Mouse (Mus musculus): ENCODE measurements around the gene Lgals4.
"Not testable (repeated sequence)": the region's sequence is repeated elsewhere in the genome, so short reads cannot be mapped to it uniquely, and the experiment has no call there.

The Lgals4 gene

DNA sequence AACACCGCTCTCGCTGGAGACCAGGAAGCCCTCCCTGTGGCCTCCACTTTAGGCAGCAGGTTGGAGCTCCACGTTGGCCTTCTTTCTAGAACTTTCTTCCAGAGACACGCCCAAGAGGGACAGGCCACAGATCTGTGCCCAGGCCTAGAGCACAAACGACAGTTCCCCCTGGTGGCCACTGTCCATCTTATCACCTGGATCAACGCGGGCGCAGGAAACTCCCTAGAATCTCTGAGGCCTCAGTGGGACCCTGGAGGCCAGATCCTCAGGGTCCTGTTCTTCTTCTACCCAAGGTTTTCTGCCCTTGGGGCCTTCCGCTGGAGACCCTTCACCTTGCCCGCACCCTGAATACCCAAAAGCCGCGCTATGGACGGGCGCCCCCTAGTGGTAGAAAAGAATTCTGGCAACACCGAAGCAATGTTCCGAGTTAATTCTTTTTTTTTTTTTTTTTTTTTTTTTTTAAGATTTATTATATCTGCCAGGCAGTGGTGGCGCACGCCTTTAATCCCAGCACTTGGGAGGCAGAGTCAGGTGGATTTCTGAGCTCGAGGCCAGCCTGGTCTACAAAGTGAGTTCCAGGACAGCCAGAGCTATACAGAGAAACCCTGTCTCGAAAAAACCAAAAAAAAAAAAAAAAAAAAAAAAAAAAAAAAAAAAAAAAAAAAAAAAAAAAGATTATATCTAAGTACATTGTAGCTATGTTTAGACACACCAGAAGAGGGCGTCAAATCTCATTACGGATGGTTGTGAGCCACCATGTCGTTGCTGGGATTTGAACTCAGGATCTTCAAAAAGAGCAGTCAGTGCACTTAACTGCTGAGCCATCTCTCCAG lies 34.1 kb downstream of the Lgals4 start:
- DNase-seq: peak; percentile 74 to 88

DNA sequence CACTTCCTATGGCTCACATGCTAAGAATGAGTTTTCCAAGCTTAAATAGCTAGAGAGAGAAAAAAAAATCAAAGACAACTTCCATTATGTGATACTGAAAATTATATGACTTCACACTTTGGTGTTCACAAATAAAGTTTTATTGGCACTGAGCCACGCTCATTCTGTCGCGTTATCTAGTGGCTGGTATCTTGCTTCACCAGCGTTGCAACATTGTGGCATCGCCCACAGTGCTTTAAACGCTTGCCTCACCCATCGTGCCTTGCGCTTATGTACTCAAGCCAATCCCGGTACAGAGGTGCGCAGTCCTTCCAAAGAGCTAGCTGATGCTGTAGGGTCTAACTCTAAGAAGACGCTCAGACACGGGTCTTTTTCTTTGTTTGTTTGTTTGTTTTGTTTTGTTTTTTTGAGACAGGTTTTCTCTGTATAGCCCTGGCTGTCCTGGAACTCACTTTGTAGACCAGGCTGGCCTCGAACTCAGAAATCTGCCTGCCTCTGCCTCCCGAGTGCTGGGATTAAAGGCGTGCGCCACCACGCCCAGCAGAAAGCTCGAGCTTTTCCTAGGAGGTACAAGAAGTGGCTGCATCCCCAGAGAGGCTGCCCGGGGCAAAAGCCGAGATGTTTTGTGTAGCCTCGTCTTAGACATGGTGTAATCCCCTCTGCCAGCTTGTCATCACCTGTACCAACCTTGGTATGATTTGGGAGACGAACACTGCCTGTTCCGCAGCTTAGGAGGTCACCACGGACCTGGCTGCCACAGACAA lies 37.4 kb downstream of the Lgals4 start:
- DNase-seq: no peak

DNA sequence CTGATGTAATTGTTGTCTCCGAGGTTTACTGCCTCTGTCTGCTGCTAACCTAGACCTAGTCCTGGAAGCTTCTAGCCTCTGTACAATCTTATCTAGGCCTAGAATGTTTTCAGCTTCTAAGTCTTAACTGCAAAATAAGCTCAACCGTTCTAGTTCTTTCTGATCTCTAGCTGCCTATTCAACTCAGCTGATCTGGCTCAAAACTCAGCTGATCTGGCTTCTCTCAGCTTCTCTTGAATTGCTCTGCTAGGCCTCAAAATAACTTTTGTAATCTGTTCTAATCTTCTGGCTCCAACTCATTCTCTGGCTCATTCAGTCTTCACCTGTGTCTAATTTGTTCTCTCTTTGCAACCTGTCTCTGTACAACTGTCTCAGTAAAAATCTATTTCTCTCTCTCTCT lies 40.9 kb downstream of the Lgals4 start:
- DNase-seq: no peak

DNA sequence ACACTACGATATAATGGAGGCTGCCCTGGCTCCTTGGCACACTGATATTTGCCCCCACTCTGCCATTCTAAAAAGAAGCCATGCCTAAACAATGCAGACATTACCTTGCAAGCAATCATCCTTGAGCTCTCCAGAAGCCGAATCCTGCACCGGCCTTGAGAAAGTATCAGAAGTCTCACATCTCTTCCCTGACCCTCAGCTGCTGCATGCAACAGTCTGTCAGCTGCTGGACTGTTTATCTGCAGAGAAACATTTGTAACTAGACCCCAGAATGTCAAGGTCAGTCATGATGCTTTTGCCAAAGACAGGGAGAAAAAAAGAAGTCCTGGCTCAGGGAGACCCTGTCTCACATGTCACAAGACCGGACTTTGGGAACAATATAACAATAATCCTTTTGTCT lies 42.4 kb downstream of the Lgals4 start:
- DNase-seq: no peak

DNA sequence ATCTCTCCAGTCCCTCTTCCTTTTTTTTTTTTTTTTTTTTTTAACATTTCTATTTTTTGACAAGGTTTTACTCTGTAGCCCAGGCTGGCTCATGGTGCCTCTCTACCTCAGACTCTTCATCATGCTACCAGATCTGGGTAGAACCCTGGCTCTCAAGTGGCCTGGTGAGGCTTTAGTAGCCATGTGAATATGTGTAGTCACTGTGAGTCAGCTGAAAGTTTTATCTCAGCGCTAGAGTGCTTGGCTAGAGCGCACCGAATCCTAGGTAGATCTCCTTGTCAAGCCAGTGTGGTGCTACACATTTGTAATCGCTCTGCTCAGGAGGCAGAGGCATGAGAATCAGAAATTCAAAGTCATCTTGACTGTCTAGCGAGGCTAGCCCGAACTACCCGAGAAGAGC lies 43.5 kb downstream of the Lgals4 start:
- DNase-seq: no peak

DNA sequence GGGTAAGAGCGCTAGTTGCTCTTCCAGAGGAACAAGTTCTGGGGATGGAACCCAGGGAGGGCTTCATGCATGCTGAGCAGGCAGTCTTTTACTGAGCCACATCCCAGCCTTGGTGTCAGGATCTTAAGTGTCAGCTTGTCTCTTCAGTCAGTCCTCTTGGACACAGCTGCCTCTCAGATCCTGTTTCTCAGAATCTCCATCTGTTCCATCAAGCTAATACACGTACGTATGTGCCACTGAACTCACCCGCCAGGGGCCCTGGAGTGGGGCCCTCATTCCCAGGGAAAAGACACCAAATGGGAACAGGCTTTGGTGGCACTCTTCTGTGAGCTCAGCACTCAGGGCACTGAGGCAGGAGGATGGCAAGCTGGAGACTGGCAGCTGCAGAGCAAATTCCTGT lies 44.2 kb downstream of the Lgals4 start:
- DNase-seq: no peak

DNA sequence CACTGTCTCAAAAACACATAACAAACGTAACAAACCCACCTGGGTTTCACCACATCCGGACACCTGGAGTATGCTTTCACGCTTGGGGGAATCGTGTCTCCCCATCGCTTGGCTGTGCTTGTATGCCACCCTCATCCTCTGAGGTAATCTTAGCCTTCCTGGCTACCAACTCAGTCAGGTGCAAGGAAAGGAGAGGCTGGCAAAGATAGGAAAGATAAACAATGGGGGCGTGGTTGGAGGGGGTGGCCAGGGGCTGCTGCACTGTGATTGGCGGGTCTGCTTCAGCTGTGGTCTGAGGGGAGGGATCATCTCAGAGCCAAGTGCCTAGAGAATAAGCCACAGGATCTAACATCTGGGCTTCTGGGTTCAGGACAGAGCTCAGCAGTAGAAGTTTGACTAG lies 46.0 kb downstream of the Lgals4 start:
- DNase-seq: no peak

DNA sequence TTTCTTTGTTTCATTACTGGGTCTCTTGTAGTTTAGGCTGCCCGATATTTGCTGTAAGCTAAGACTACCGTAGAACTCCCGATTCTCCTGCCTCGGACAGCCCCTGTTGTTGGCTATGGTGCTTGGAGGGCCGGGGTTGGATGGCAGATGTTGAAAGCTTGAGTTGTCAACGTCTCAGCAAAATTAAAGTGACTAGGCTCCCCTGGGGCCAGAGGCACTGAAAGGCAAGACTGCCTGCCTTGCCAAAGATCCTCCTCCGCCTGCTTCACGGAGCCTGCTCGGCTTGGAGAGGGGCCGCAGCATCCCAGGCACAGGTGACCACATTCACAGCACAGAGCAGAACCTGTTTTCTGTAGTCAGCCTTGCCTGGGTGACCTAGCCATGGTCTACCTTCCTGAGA lies 46.9 kb downstream of the Lgals4 start:
- no peak for DNase-seq

DNA sequence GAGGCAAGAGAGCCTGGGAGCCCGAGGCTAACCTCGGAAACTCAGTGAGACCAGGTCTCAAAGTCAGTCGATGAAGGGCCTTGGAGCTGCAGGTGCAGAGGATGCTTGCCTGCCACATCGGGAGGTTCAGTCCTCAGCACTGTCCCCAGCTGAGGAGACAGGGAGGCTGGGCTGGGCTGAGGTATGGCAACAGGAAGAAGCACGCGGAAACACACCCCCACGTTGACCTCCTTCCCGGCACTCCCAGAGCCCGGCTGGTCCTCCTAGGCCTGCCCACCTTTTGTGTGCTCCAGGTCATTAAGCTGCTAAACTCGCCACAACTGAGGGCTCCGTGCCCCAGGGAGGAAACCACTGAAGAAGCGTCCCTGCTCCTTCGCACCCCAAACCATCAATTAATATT lies 47.5 kb downstream of the Lgals4 start, which contains the start of gene Capn12:
Capn12 (plus strand) TSS at position 224 of the 400 bp plus-strand sequence.
- DNase-seq: no peak

DNA sequence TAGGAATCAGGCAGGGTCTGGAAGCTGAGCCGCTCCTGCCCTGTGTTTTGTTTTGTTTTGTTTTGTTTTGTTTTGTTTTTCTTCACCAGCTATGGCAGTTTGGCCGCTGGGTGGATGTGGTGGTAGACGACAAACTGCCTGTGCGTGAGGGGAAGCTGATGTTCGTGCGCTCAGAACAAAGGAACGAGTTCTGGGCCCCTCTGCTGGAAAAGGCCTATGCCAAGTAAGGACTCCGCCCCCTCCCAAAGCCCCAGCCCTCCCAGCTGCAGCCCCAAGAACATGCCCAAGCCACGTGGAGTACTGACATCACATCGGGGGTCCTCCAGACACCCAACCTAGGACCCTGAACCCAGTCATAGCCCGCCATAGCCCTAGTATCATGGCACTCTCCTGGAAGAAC lies 49.4 kb downstream of the Lgals4 start:
- DNase-seq: no peak

DNA sequence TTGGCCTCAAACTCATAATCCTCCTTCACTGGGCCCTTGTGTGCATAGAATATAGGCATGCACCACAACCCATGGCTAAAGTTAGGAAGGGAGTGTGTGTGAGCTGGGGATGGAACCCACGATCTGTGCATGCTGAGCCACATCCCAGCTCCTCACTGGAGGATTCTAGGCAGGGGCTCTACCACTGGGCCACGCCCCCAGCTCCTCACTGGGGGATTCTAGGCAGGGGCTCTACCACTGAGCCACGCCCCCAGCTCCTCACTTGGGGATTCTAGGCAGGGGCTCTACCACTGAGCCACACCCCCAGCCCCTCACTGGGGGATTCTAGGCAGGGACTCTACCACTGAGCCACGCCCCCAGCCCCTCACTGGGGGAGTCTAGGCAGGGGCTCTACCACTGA lies 50.0 kb downstream of the Lgals4 start:
- not testable (repeated sequence) for DNase-seq

DNA sequence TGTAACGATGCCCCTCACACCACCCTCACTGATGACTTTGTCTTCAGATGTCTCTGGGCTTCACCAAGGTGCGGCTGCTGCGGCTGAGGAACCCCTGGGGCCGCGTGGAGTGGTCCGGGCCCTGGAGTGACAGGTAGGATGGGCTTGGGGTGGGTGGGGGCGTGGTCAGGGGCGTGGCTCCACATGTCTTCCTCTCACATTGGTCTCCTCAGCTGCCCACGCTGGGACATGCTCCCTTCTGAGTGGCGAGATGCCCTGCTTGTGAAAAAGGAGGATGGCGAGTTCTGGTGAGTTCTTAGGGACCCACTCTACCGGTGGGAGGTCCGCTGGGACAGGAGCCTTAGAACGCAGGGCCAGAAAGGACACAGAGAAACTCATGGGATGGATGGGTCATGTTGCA lies 52.8 kb downstream of the Lgals4 start:
- no peak for DNase-seq

DNA sequence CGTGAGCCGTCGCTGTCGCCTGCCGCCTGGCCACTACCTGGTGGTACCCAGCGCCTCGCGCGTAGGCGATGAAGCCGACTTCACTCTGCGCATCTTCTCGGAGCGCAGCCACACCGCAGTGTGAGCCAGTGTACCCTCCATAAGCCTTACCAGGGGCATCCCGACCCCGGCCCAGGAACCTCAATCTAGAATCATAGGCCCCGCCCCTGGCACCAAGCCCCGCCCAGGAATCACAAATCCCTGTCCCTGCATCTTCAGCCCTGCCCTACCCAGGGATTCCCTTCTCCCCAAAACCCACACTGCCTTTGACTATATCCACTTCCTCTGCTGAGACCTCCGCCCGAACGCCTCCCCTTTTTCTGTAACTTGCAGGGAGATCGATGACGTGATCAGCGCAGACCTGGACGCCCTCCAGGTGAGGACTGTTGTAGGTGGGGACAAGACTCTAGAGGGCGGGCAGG lies 55.1 kb downstream of the Lgals4 start:
- no peak for DNase-seq
